Mouse (Mus musculus) adrenal gland, postnatal 0 days (tissue): ENCODE data around the gene Tinagl1. TPM values are rescaled to one million over a fixed set of nuclear protein-coding genes. Genes with fewer than 3 reads are reported as not detected.

ENCODE experiments used
- polyA plus RNA-seq: library from polyadenylated mRNA; unstranded; fragments of >200 nt; fragmentation: Nextera tagmentation; extraction: Ambion mirVana; gene quantifications from 2 replicates; pipeline ENCODE4 v1.2.1, GENCODE M21; 2015

Gene Tinagl1
- polyA plus RNA-seq: 33.0 and 59.9 TPM in 2 replicates

GRCm38 (mm10) chr4:130175072-130175711, at the start of gene Tinagl1:
Tinagl1 (minus strand) TSS chr4:130175122.

GRCm38 (mm10) chr4:130222179-130222578, 47.3 kb upstream of the Tinagl1 start, which contains the start of gene Gm853:
Gm853 (minus strand) TSS chr4:130222401.

GRCm38 (mm10) chr4:130139214-130139492, 35.8 kb downstream of the Tinagl1 start, which contains the start of gene Hcrtr1:
Hcrtr1 (minus strand) TSS chr4:130139359.

Other genes with a start within 250 kb of the Tinagl1 start
- gene Spocd1, start 245.9 kb downstream of the Tinagl1 start, polyA plus RNA-seq: 0.10 TPM in 1 of 2 replicates, not detected in the other
- gene Adgrb2, start 190.3 kb downstream of the Tinagl1 start, polyA plus RNA-seq: 2.9 and 4.9 TPM in 2 replicates
- gene Col16a1, start 127.3 kb downstream of the Tinagl1 start, polyA plus RNA-seq: 48.4 and 74.4 TPM in 2 replicates
- gene Pef1, start 72.6 kb downstream of the Tinagl1 start, polyA plus RNA-seq: 62.6 and 87.6 TPM in 2 replicates
- gene Hcrtr1, start 35.8 kb downstream of the Tinagl1 start, polyA plus RNA-seq: 0.58 and 1.6 TPM in 2 replicates
- not detected in 2 replicates for gene Gm853, start 47.3 kb upstream of the Tinagl1 start, polyA plus RNA-seq
- 4.2 and 5.0 TPM in 2 replicates for gene Serinc2, start 104.1 kb upstream of the Tinagl1 start, polyA plus RNA-seq
- gene Fabp3, start 133.5 kb upstream of the Tinagl1 start, polyA plus RNA-seq: 21.8 and 34.5 TPM in 2 replicates
- gene Gm10570, start 133.6 kb upstream of the Tinagl1 start, polyA plus RNA-seq: 0.46 TPM in 1 of 2 replicates, not detected in the other
- gene Zcchc17, start 184.8 kb upstream of the Tinagl1 start, polyA plus RNA-seq: 58.9 and 64.2 TPM in 2 replicates
- 55.0 and 76.7 TPM in 2 replicates for gene Snrnp40, start 185.0 kb upstream of the Tinagl1 start, polyA plus RNA-seq